Mouse (Mus musculus) lung, embryonic 14.5 days (tissue): ENCODE results near the gene Slc7a1. TPM values are rescaled to one million over a fixed set of nuclear protein-coding genes. Genes with fewer than 3 reads are reported as not detected.
A peak's percentile ranks its signal among the peaks of the same experiment; 100 is the strongest.

Experiments used
- ATAC-seq: fragments of 200-750 bp; cut with Nextera tagmentation; 2 replicates; pipeline ENCODE4 v1.8.0; 2017; ENCODE audit warnings: mild to moderate bottlenecking, moderate TSS enrichment, moderate library complexity; ENCODE audit not compliant: insufficient read depth
- DNase-seq: peaks from one replicate; pipeline ENCODE4 v3.0.0-alpha.2; 2015
- H3K27ac ChIP-seq: fragments of 300-500 bp; sonication (generic); 2 replicates; pipeline ENCODE4 v1.5.1; 2014; ENCODE audit warnings: low read depth, mild to moderate bottlenecking, moderate library complexity
- H3K27me3 ChIP-seq: fragments of 300-500 bp; sonication (generic); 2 replicates; pipeline ENCODE4 v1.6.1; 2014; ENCODE audit warnings: low read length, control low read depth; ENCODE audit not compliant: insufficient read depth
- H3K36me3 ChIP-seq: fragments of 300-500 bp; sonication (generic); 2 replicates; pipeline ENCODE4 v1.6.1; 2014; ENCODE audit warnings: control low read depth; ENCODE audit not compliant: insufficient read depth
- H3K4me1 ChIP-seq: fragments of 300-500 bp; sonication (generic); 2 replicates; pipeline ENCODE4 v1.6.1; 2014; ENCODE audit warnings: antibody characterized with exemption, control low read depth; ENCODE audit not compliant: insufficient read depth
- H3K4me2 ChIP-seq: fragments of 300-500 bp; sonication (generic); 2 replicates; pipeline ENCODE4 v1.6.1; 2014; ENCODE audit warnings: mild to moderate bottlenecking
- H3K4me3 ChIP-seq: fragments of 300-500 bp; sonication (generic); 2 replicates; pipeline ENCODE4 v1.5.1; 2014; ENCODE audit warnings: low read depth, low read length
- H3K9ac ChIP-seq: fragments of 300-500 bp; sonication (generic); 2 replicates; pipeline ENCODE4 v1.6.1; 2014
- H3K9me3 ChIP-seq: fragments of 300-500 bp; sonication (generic); 2 replicates; pipeline ENCODE4 v1.6.1; 2016; ENCODE audit warnings: low read depth, low read length, control low read depth
- CTCF ChIP-seq: IDR thresholded peaks from 2 replicates; pipeline ENCODE4 v1.5.1; 2016; ENCODE audit warnings: antibody characterized with exemption, low read depth
- WGBS: fragments of 180-500 bp; shearing (Covaris S2); extraction: QIAGEN DNeasy Blood & Tissue Kit; methylation state at CpG from one replicate; pipeline ENCODE4 v1.1.7; 2014; 5-methylcytosine and 5-hydroxymethylcytosine counted together
- polyA plus RNA-seq: library from polyadenylated mRNA; unstranded; fragments of >200 nt; fragmentation: Nextera tagmentation; extraction: Ambion mirVana; gene quantifications from 2 replicates; pipeline ENCODE4 v1.2.1, GENCODE M21; 2014

Slc7a1 gene
- polyA plus RNA-seq, 1 experiment from 2014 or later: 31.3 TPM

- Histone ChIP-seq H3K27me3 (no peaks in the 10 kb centered on the region), H3K9ac (no peak overlapping the region), H3K4me2 (peak overlapping the region; percentile 39), H3K9me3 (no peaks in the 10 kb centered on the region), H3K4me1 (peaks cover 13% of the 10 kb centered on the region), H3K4me3 (no peak overlapping the region), H3K36me3 (no peaks in the 10 kb centered on the region), H3K27ac (peak overlapping the region; percentile 43; the same call in 1 of the 2 replicates)
- ATAC-seq: peak; percentile 70
- peak; percentile 74 for DNase-seq
- WGBS: 31% methylated on average over 16 of the region's 16 CpGs
- TF ChIP-seq CTCF: no peak
These were observed 38.6 kb downstream of the Slc7a1 start for GRCm38 (mm10) chr5:148360922-148361758.

GRCm38 (mm10) chr5:148359131-148359530 lies 40.6 kb downstream of the Slc7a1 start:
- Histone ChIP-seq H3K9me3 (no peaks in the 10 kb centered on the region), H3K4me2 (no peak overlapping the region), H3K27ac (no peak overlapping the region), H3K9ac (no peak overlapping the region), H3K4me3 (no peak overlapping the region), H3K36me3 (no peaks in the 10 kb centered on the region), H3K4me1 (peaks cover 13% of the 10 kb centered on the region), H3K27me3 (no peaks in the 10 kb centered on the region)
- no peak for TF ChIP-seq CTCF
- no peak for ATAC-seq
- no peak for DNase-seq
- WGBS: 84% methylated on average over 11 of the region's 11 CpGs

- WGBS: 88% methylated on average over 6 of the region's 6 CpGs
- Histone ChIP-seq H3K4me1 (peaks cover 9% of the 10 kb centered on the region), H3K36me3 (no peaks in the 10 kb centered on the region), H3K4me2 (no peak overlapping the region), H3K27ac (no peak overlapping the region), H3K4me3 (no peak overlapping the region), H3K27me3 (no peaks in the 10 kb centered on the region), H3K9me3 (no peaks in the 10 kb centered on the region), H3K9ac (no peak overlapping the region)
- no peak for TF ChIP-seq CTCF
- no peak for ATAC-seq
- no peak for DNase-seq
These were observed 42.5 kb downstream of the Slc7a1 start for GRCm38 (mm10) chr5:148357168-148357567.

GRCm38 (mm10) chr5:148355822-148356221 lies 43.9 kb downstream of the Slc7a1 start:
- no peaks in the 10 kb centered on the region for H3K4me1 ChIP-seq
- H3K27me3 ChIP-seq: no peaks in the 10 kb centered on the region
- DNase-seq (no peak), ATAC-seq (no peak)
- TF ChIP-seq CTCF: no peak
- WGBS: 80% methylated on average over 3 of the region's 3 CpGs
- H3K27ac ChIP-seq: no peak overlapping the region
- H3K36me3 ChIP-seq: no peaks in the 10 kb centered on the region
- no peaks in the 10 kb centered on the region for H3K9me3 ChIP-seq
- H3K9ac ChIP-seq: no peak overlapping the region
- H3K4me2 ChIP-seq: no peak overlapping the region
- H3K4me3 ChIP-seq: no peak overlapping the region

GRCm38 (mm10) chr5:148354536-148354935 lies 45.2 kb downstream of the Slc7a1 start:
- H3K9me3 ChIP-seq: no peaks in the 10 kb centered on the region
- TF ChIP-seq CTCF: no peak
- DNase-seq: no peak
- H3K36me3 ChIP-seq: no peaks in the 10 kb centered on the region
- no peak overlapping the region for H3K9ac ChIP-seq
- no peaks in the 10 kb centered on the region for H3K27me3 ChIP-seq
- H3K4me3 ChIP-seq: no peak overlapping the region
- no peak overlapping the region for H3K27ac ChIP-seq
- ATAC-seq: no peak
- H3K4me1 ChIP-seq: no peaks in the 10 kb centered on the region
- H3K4me2 ChIP-seq: no peak overlapping the region
- 21% methylated on average over 8 of the region's 8 CpGs for WGBS

- ATAC-seq (no peak), DNase-seq (no peak)
- peaks cover 4% of the 10 kb centered on the region; the same call in 1 of the 2 replicates for H3K4me1 ChIP-seq
- H3K9me3 ChIP-seq: no peaks in the 10 kb centered on the region
- H3K27ac ChIP-seq: no peak overlapping the region
- no peak for TF ChIP-seq CTCF
- no peaks in the 10 kb centered on the region for H3K27me3 ChIP-seq
- no peak overlapping the region for H3K4me3 ChIP-seq
- H3K36me3 ChIP-seq: no peaks in the 10 kb centered on the region
- H3K9ac ChIP-seq: no peak overlapping the region
- no peak overlapping the region for H3K4me2 ChIP-seq
- WGBS: 37% methylated on average over 16 of the region's 16 CpGs
These were observed 46.3 kb downstream of the Slc7a1 start for GRCm38 (mm10) chr5:148353429-148353828.

GRCm38 (mm10) chr5:148349327-148350011 lies 50.2 kb downstream of the Slc7a1 start:
- ATAC-seq (peak; percentile 78), DNase-seq (peak; percentile 87)
- no peak overlapping the region for H3K4me3 ChIP-seq
- no peak overlapping the region for H3K9ac ChIP-seq
- peaks cover 4% of the 10 kb centered on the region; the same call in 1 of the 2 replicates for H3K4me1 ChIP-seq
- WGBS: 28% methylated on average over 15 of the region's 15 CpGs
- 0 out of 2 replicates have a peak overlapping the region, but pooled peaks have one; percentile 19 for H3K27ac ChIP-seq
- TF ChIP-seq CTCF: peak; percentile 36
- 0 out of 2 replicates have a peak overlapping the region, but pooled peaks have one; percentile 7 for H3K4me2 ChIP-seq
- no peaks in the 10 kb centered on the region for H3K27me3 ChIP-seq
- H3K9me3 ChIP-seq: no peaks in the 10 kb centered on the region
- H3K36me3 ChIP-seq: no peaks in the 10 kb centered on the region
